Mouse (Mus musculus) CH12.LX (cell line): ENCODE results near the gene Hoxb8.

ENCODE experiments used
- CHD2 ChIP-seq: IDR thresholded peaks from 2 replicates; pipeline ENCODE4 v1.6.1; 2011; ENCODE audit warnings: low read length, improper control_type of control experiment
- CTCF ChIP-seq, 2 experiments: IDR thresholded peaks in 1 of 2; conservative IDR thresholded peaks in 1 of 2; 2 replicates each; pipeline ENCODE4 v1.5.1; 2011 to 2012; ENCODE audit warnings: low read depth in 2 of 2, low read length in 2 of 2, improper control_type of control experiment in 1 of 2, inconsistent platforms in 1 of 2, mild to moderate bottlenecking in 1 of 2, moderate library complexity in 1 of 2
- ELF1 ChIP-seq: IDR thresholded peaks from 2 replicates; pipeline ENCODE4 v1.6.1; 2014; ENCODE audit warnings: low read depth, mild to moderate bottlenecking, inconsistent platforms, low read length, improper control_type of control experiment
- HCFC1 ChIP-seq: IDR thresholded peaks from 2 replicates; pipeline ENCODE4 v1.6.1; 2012; ENCODE audit warnings: low read depth, mild to moderate bottlenecking, inconsistent platforms, low read length, improper control_type of control experiment
- IRF4 ChIP-seq: IDR thresholded peaks from 2 replicates; pipeline ENCODE4 v1.6.1; 2014; ENCODE audit warnings: low read depth, mild to moderate bottlenecking, inconsistent platforms, low read length, improper control_type of control experiment
- MAFK ChIP-seq: IDR thresholded peaks from 2 replicates; pipeline ENCODE4 v1.6.1; 2011; ENCODE audit warnings: low read length, improper control_type of control experiment; ENCODE audit not compliant: insufficient replicate concordance
- MAX ChIP-seq: IDR thresholded peaks from 2 replicates; pipeline ENCODE4 v1.6.1; 2011; ENCODE audit warnings: low read length, improper control_type of control experiment
- SIN3A ChIP-seq: IDR thresholded peaks from 2 replicates; pipeline ENCODE4 v1.6.1; 2012; ENCODE audit warnings: low read length, improper control_type of control experiment, inconsistent platforms
- USF1 ChIP-seq: IDR thresholded peaks from 2 replicates; pipeline ENCODE4 v1.6.1; 2014; ENCODE audit warnings: low read depth, mild to moderate bottlenecking, inconsistent platforms, low read length, improper control_type of control experiment
- USF2 ChIP-seq: conservative IDR thresholded peaks from 2 replicates; pipeline ENCODE4 v1.6.1; 2011; ENCODE audit warnings: low read depth, low read length, improper control_type of control experiment

DNA sequence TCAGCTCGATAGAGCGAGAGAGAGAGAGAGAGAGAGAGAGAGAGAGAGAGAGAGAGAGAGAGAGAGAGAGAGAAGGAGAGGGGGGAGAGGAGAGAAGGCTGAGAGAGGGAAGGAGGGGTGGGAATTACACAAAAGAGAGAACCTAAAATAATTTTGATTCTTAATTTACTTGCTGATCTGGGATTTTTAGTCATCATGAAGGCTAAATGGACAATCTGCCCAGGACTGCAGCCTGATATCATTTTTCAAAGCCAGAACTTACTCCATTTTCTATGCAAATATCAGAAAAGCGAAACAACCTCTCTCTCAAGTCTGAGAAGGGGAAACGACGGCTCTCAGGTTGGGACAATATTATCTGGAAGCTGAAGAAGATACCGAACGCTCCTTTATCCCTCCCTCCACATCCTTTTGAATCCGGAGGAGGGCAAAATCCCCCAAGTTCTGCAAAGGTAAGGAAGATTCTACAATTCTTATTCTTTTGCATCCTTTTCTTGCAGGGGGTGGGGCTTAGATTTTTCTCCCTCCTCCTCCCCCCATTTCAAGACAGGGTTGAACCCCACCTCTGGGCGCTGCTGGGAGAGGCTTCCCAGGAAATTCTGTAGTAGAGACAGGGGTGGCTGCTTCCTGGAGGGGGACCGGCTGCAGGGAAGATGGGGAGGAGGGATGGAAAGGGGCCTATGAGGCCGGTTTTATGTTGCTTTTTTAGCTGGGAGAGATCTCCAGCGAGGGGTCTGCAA, 11.0 kb downstream of the Hoxb8 start:
- no peak for TF ChIP-seq MAX
- peak; percentile 74 for TF ChIP-seq HCFC1
- TF ChIP-seq CTCF (conservative IDR thresholded peaks at IDR 0.05 in 1 of 2, IDR thresholded peaks at IDR 0.05 in 1 of 2; ENCODE audit: low read depth in 2 of 2, low read length in 2 of 2), result no peak
- no peak for TF ChIP-seq MAFK
- TF ChIP-seq USF2, result no peak
- TF ChIP-seq IRF4, result no peak; the same call in 1 of the 2 replicates
- no peak for TF ChIP-seq CHD2
- no peak for TF ChIP-seq USF1
- no peak; the same call in 1 of the 2 replicates for TF ChIP-seq SIN3A
- peak; percentile 54; the same call in 1 of the 2 replicates for TF ChIP-seq ELF1
